Mouse (Mus musculus) limb, embryonic 15.5 days (tissue): ENCODE results near the gene Ccnd1. TPM values are rescaled to one million over a fixed set of nuclear protein-coding genes. Genes with fewer than 3 reads are reported as not detected.
A peak's percentile ranks its signal among the peaks of the same experiment; 100 is the strongest.

Source experiments
- ATAC-seq: fragments of 200-750 bp; cut with Nextera tagmentation; 2 replicates; pipeline ENCODE4 v1.8.0; 2017; ENCODE audit warnings: low read depth, moderate TSS enrichment; ENCODE audit not compliant: insufficient number of reproducible peaks, low FRiP score, low TSS enrichment
- H3K27ac ChIP-seq: fragments of 300-500 bp; sonication (generic); 2 replicates; pipeline ENCODE4 v1.5.1; 2015; ENCODE audit warnings: moderate library complexity, mild to moderate bottlenecking, inconsistent platforms
- H3K27me3 ChIP-seq: fragments of 300-500 bp; sonication (generic); 2 replicates; pipeline ENCODE4 v1.6.1; 2015; ENCODE audit warnings: inconsistent platforms
- H3K36me3 ChIP-seq: fragments of 300-500 bp; sonication (generic); 2 replicates; pipeline ENCODE4 v1.6.1; 2015; ENCODE audit warnings: inconsistent platforms
- H3K4me1 ChIP-seq: fragments of 300-500 bp; sonication (generic); 2 replicates; pipeline ENCODE4 v1.6.1; 2015; ENCODE audit warnings: inconsistent platforms
- H3K4me2 ChIP-seq: fragments of 300-500 bp; sonication (generic); 2 replicates; pipeline ENCODE4 v1.6.1; 2015; ENCODE audit warnings: mild to moderate bottlenecking, inconsistent platforms
- H3K4me3 ChIP-seq: fragments of 300-500 bp; sonication (generic); 2 replicates; pipeline ENCODE4 v1.5.1; 2015; ENCODE audit warnings: mild to moderate bottlenecking, inconsistent platforms
- H3K9ac ChIP-seq: fragments of 300-500 bp; sonication (generic); 2 replicates; pipeline ENCODE4 v1.6.1; 2015; ENCODE audit warnings: inconsistent platforms
- H3K9me3 ChIP-seq: fragments of 300-500 bp; sonication (generic); 2 replicates; pipeline ENCODE4 v1.6.1; 2016; ENCODE audit warnings: inconsistent platforms
- WGBS: fragments of 180-500 bp; shearing (Covaris S2); methylation state at CpG from one replicate; pipeline ENCODE4 v1.1.7; 2015; 5-methylcytosine and 5-hydroxymethylcytosine counted together
- polyA plus RNA-seq: library from polyadenylated mRNA; unstranded; fragments of >200 nt; fragmentation: Nextera tagmentation; extraction: Ambion mirVana; gene quantifications from 2 replicates; pipeline ENCODE4 v1.2.1, GENCODE M21; 2015

The Ccnd1 gene
- polyA plus RNA-seq, 1 experiment from 2014 or later, result 129 TPM

GRCm38 (mm10) chr7:144964316-144964715 is 24.6 kb upstream of the Ccnd1 start:
- no peak overlapping the region for H3K27ac ChIP-seq
- 80% methylated on average over 4 of the region's 4 CpGs for WGBS
- H3K4me1 ChIP-seq, result no peaks in the 10 kb centered on the region
- no peaks in the 10 kb centered on the region for H3K27me3 ChIP-seq
- H3K36me3 ChIP-seq, result no peaks in the 10 kb centered on the region
- no peak overlapping the region for H3K9ac ChIP-seq
- no peak for ATAC-seq
- H3K4me2 ChIP-seq, result no peak overlapping the region
- H3K4me3 ChIP-seq, result no peak overlapping the region
- no peaks in the 10 kb centered on the region for H3K9me3 ChIP-seq

- H3K4me3 ChIP-seq, result no peak overlapping the region
- H3K27me3 ChIP-seq, result no peaks in the 10 kb centered on the region
- 85% methylated on average over 1 of the region's 1 CpGs for WGBS
- no peak overlapping the region for H3K27ac ChIP-seq
- H3K9ac ChIP-seq, result no peak overlapping the region
- no peak overlapping the region for H3K4me2 ChIP-seq
- H3K9me3 ChIP-seq, result no peaks in the 10 kb centered on the region
- H3K4me1 ChIP-seq, result peaks cover 1% of the 10 kb centered on the region; the same call in 1 of the 2 replicates
- no peak for ATAC-seq
- no peaks in the 10 kb centered on the region for H3K36me3 ChIP-seq
Observed at GRCm38 (mm10) chr7:144963911-144964310, 24.2 kb upstream of the Ccnd1 start.

- no peak overlapping the region for H3K4me2 ChIP-seq
- no peaks in the 10 kb centered on the region for H3K9me3 ChIP-seq
- H3K9ac ChIP-seq, result no peak overlapping the region
- no peaks in the 10 kb centered on the region for H3K36me3 ChIP-seq
- no peaks in the 10 kb centered on the region for H3K27me3 ChIP-seq
- WGBS, result 32% methylated on average over 12 of the region's 12 CpGs
- H3K4me1 ChIP-seq, result peaks cover 5% of the 10 kb centered on the region; the same call in 1 of the 2 replicates
- peak overlapping the region; percentile 40; the same call in 1 of the 2 replicates for H3K27ac ChIP-seq
- no peak for ATAC-seq
- no peak overlapping the region for H3K4me3 ChIP-seq
Observed at GRCm38 (mm10) chr7:144958509-144959395, 19.0 kb upstream of the Ccnd1 start.

DNA sequence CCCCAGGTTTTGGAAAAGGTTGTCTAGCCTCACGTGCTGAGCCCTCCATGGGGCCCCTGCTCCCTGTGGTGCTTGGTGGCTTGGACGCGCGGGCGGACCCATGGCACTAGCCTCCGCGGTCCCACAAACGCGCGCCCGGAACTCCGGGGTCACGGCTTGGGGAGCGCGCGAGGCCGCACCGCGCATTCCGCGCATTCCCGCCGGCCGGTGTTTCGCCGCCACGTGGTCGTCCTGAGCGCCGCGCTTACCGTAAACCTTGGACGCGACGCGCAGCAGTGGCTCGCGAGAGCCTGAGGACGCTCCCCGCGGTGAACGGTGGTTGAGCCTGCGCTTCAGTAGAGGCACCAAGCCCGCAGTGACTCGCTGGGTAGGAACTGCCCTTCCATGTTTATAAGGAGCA is 3.5 kb upstream of the Ccnd1 start:
- WGBS, result under 1% methylated on average over 45 of the region's 45 CpGs
- peak overlapping the region; percentile 97 for H3K4me2 ChIP-seq
- 0 out of 2 replicates have a peak, but pooled peaks have one; percentile 9 for ATAC-seq
- H3K36me3 ChIP-seq, result no peaks in the 10 kb centered on the region
- H3K9ac ChIP-seq, result 0 out of 2 replicates have a peak overlapping the region, but pooled peaks have one; percentile 37
- peak overlapping the region; percentile 92 for H3K27ac ChIP-seq
- H3K27me3 ChIP-seq, result 0 out of 2 replicates have a peak, but pooled peaks cover 6% of the 10 kb centered on the region
- no peaks in the 10 kb centered on the region for H3K9me3 ChIP-seq
- H3K4me1 ChIP-seq, result peaks cover 46% of the 10 kb centered on the region
- peak overlapping the region; percentile 57 for H3K4me3 ChIP-seq

DNA sequence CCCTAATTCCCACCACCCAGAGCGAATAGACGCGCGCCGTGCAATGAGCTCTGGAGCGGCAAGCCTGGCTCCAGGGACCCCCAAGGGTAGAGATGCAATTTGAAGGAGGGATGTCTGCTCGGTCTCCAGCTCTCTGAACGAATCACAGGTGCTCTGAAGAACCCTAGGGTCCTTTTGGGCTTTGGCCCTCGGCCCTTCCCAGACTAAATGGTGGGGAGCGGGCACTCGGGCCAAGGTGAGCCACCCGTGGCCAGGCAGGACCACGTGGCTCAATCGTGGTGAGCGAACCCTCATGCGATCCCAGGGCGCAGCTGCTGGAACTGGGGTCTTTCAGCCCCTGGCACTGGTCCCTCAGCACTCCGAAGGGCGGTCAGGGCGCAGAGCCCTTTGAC is 3.0 kb upstream of the Ccnd1 start:
- ATAC-seq, result no peak
- H3K4me1 ChIP-seq, result peaks cover 49% of the 10 kb centered on the region
- peak overlapping the region; percentile 92 for H3K27ac ChIP-seq
- H3K9ac ChIP-seq, result 0 out of 2 replicates have a peak overlapping the region, but pooled peaks have one; percentile 37
- H3K36me3 ChIP-seq, result no peaks in the 10 kb centered on the region
- H3K4me2 ChIP-seq, result peak overlapping the region; percentile 97
- H3K4me3 ChIP-seq, result peak overlapping the region; percentile 57
- 0 out of 2 replicates have a peak, but pooled peaks cover 6% of the 10 kb centered on the region for H3K27me3 ChIP-seq
- WGBS, result under 1% methylated on average over 20 of the region's 20 CpGs
- no peaks in the 10 kb centered on the region for H3K9me3 ChIP-seq

- peak overlapping the region; percentile 57 for H3K4me3 ChIP-seq
- peaks cover under 1% of the 10 kb centered on the region; the same call in 1 of the 2 replicates for H3K36me3 ChIP-seq
- 0 out of 2 replicates have a peak overlapping the region, but pooled peaks have one; percentile 37 for H3K9ac ChIP-seq
- peak overlapping the region; percentile 97 for H3K4me2 ChIP-seq
- peaks cover 53% of the 10 kb centered on the region for H3K4me1 ChIP-seq
- peak overlapping the region; percentile 92 for H3K27ac ChIP-seq
- WGBS, result under 1% methylated on average over 35 of the region's 35 CpGs
- 0 out of 2 replicates have a peak, but pooled peaks cover 6% of the 10 kb centered on the region for H3K27me3 ChIP-seq
- no peaks in the 10 kb centered on the region for H3K9me3 ChIP-seq
- 0 out of 2 replicates have a peak, but pooled peaks have one; percentile 7 for ATAC-seq
Observed at GRCm38 (mm10) chr7:144942071-144942743, 2.5 kb upstream of the Ccnd1 start.

DNA sequence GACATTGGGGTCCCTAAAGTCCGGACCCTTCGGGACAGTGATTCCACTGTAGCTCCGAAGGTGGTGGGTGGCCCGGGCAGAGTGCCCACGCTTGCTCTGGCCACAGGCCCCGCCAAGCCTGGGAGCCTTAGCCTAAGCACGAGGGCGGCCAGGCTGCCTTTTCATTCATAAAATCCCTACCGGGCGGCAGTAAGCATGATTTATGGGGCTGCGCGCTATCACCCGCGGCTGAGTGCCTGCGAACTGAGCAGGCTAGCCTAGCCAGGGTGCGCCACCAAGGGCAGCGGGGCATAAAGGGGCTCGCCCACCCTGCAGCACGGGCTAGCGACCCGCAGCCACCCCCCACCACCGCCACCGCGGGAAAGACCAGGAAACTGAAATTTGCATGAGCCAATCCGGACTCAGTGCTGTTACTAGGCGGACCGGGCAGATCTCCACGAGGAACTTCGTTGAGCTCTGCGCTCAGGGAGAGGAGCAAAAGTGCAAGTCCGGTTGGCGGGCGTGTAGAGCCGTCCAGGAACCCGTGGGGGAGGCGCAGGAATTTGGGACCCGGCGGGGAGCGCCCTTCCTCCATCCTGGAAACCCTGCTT is 1.6 kb upstream of the Ccnd1 start:
- Histone ChIP-seq H3K4me2 (peak overlapping the region; percentile 97), H3K36me3 (peaks cover 9% of the 10 kb centered on the region; the same call in 1 of the 2 replicates), H3K27ac (peak overlapping the region; percentile 92), H3K4me3 (peak overlapping the region; percentile 57), H3K9me3 (no peaks in the 10 kb centered on the region), H3K27me3 (0 out of 2 replicates have a peak, but pooled peaks cover 6% of the 10 kb centered on the region), H3K9ac (peak overlapping the region; percentile 35), H3K4me1 (peaks cover 61% of the 10 kb centered on the region)
- WGBS, result under 1% methylated on average over 39 of the region's 39 CpGs
- ATAC-seq, result peak; percentile 60

DNA sequence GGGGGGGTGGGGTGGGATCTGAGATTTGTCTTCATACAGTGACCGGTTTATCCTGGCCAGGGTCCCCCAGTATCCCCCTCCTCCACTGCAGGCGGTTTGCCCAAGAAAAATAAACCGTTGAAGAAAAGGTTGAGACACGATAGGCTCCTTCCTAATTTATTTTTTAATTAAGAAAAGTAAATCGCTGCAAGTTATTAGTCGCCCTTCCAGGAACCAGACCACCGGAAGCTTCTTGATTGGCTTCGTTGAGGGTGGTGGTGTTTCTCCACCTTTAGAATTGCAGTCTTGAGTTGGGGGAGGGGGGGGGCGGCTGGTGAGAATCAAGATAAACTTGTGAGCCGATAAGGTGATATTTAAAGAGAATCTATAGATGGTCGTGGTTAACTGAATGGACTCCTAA is 860 bp upstream of the Ccnd1 start:
- Histone ChIP-seq H3K27ac (peak overlapping the region; percentile 92), H3K9ac (no peak overlapping the region), H3K9me3 (no peaks in the 10 kb centered on the region), H3K4me3 (peak overlapping the region; percentile 57), H3K4me1 (peaks cover 66% of the 10 kb centered on the region), H3K36me3 (peaks cover 16% of the 10 kb centered on the region), H3K4me2 (peak overlapping the region; percentile 97), H3K27me3 (0 out of 2 replicates have a peak, but pooled peaks cover 6% of the 10 kb centered on the region)
- 3% methylated on average over 11 of the region's 11 CpGs for WGBS
- no peak for ATAC-seq

GRCm38 (mm10) chr7:144940003-144940571 is 362 bp upstream of the Ccnd1 start:
- H3K9me3 ChIP-seq, result no peaks in the 10 kb centered on the region
- H3K9ac ChIP-seq, result peak overlapping the region; percentile 33; the same call in 1 of the 2 replicates
- ATAC-seq, result peak; percentile 31; the same call in 1 of the 2 replicates
- H3K4me1 ChIP-seq, result peaks cover 69% of the 10 kb centered on the region
- H3K4me2 ChIP-seq, result peak overlapping the region; percentile 97
- WGBS, result under 1% methylated on average over 22 of the region's 22 CpGs
- peak overlapping the region; percentile 57 for H3K4me3 ChIP-seq
- H3K27ac ChIP-seq, result peak overlapping the region; percentile 92
- peaks cover 21% of the 10 kb centered on the region for H3K36me3 ChIP-seq
- H3K27me3 ChIP-seq, result 0 out of 2 replicates have a peak, but pooled peaks cover 6% of the 10 kb centered on the region

GRCm38 (mm10) chr7:144938661-144939343 is 923 bp downstream of the Ccnd1 start:
- H3K27me3 ChIP-seq, result 0 out of 2 replicates have a peak, but pooled peaks cover 6% of the 10 kb centered on the region
- no peak for ATAC-seq
- H3K27ac ChIP-seq, result peak overlapping the region; percentile 92
- H3K36me3 ChIP-seq, result peaks cover 34% of the 10 kb centered on the region
- H3K4me3 ChIP-seq, result peak overlapping the region; percentile 57
- under 1% methylated on average over 32 of the region's 32 CpGs for WGBS
- no peaks in the 10 kb centered on the region for H3K9me3 ChIP-seq
- peak overlapping the region; percentile 97 for H3K4me2 ChIP-seq
- peak overlapping the region; percentile 71 for H3K9ac ChIP-seq
- H3K4me1 ChIP-seq, result peaks cover 70% of the 10 kb centered on the region
